Mouse (Mus musculus): ENCODE measurements at regions not wholly inside any gene's neighbourhood (a gene's known extent, or its start where the extent isn't known, plus 50 kb on each side); places are given as distances from the start of the nearest gene placed in this dataset.
A peak's percentile ranks its signal among the peaks of the same experiment; 100 is the strongest.

- WGBS: 17% methylated on average over 4 of the region's 4 CpGs
- Histone ChIP-seq H3K4me1 (ENCODE audit: control insufficient read depth, insufficient read depth, low read length) (peaks cover 6% of the 10 kb centered on the region; the same call in 1 of the 2 replicates), H3K9ac (replicated peaks; ENCODE audit: low read length) (no peak overlapping the region), H3K4me3 (ENCODE audit: low read depth, low read length) (no peak overlapping the region), H3K4me2 (ENCODE audit: low read depth, low read length) (no peak overlapping the region), H3K27ac (replicated peaks; ENCODE audit: low read depth, low read length) (no peak overlapping the region), H3K36me3 (replicated peaks; ENCODE audit: control insufficient read depth, insufficient read depth, low read depth, low read length) (no peaks in the 10 kb centered on the region), H3K9me3 (replicated peaks; ENCODE audit: control insufficient read depth, low read length) (no peaks in the 10 kb centered on the region), H3K27me3 (ENCODE audit: control insufficient read depth, insufficient read depth, low read length) (no peaks in the 10 kb centered on the region)
- ATAC-seq (replicated peaks; ENCODE audit: insufficient number of reproducible peaks, low FRiP score, low TSS enrichment, low read depth): no peak
- no peak for DNase-seq (ENCODE audit: low spot score)
These were observed 168.7 kb downstream of the Nuf2 start for GRCm38 (mm10) chr1:169362564-169362963.

GRCm38 (mm10) chr1:169357652-169358241 lies 173.5 kb downstream of the Nuf2 start:
- ATAC-seq (replicated peaks; ENCODE audit: insufficient number of reproducible peaks, low FRiP score, low TSS enrichment, low read depth) (no peak; the same call in 1 of the 2 replicates), DNase-seq (ENCODE audit: low spot score) (peak; percentile 23)
- WGBS: 54% methylated on average over 6 of the region's 6 CpGs
- Histone ChIP-seq H3K4me2 (ENCODE audit: low read depth, low read length) (no peak overlapping the region), H3K27ac (replicated peaks; ENCODE audit: low read depth, low read length) (no peak overlapping the region; the same call in 1 of the 2 replicates), H3K4me3 (ENCODE audit: low read depth, low read length) (no peak overlapping the region), H3K9me3 (replicated peaks; ENCODE audit: control insufficient read depth, low read length) (no peaks in the 10 kb centered on the region), H3K27me3 (ENCODE audit: control insufficient read depth, insufficient read depth, low read length) (no peaks in the 10 kb centered on the region), H3K9ac (replicated peaks; ENCODE audit: low read length) (no peak overlapping the region), H3K36me3 (replicated peaks; ENCODE audit: control insufficient read depth, insufficient read depth, low read depth, low read length) (no peaks in the 10 kb centered on the region), H3K4me1 (ENCODE audit: control insufficient read depth, insufficient read depth, low read length) (peaks cover 3% of the 10 kb centered on the region; the same call in 1 of the 2 replicates)

GRCm38 (mm10) chr1:169354021-169354420 lies 177.2 kb downstream of the Nuf2 start:
- Histone ChIP-seq H3K27ac (replicated peaks; ENCODE audit: low read depth, low read length) (no peak overlapping the region), H3K36me3 (replicated peaks; ENCODE audit: control insufficient read depth, insufficient read depth, low read depth, low read length) (no peaks in the 10 kb centered on the region), H3K4me1 (ENCODE audit: control insufficient read depth, insufficient read depth, low read length) (peaks cover 3% of the 10 kb centered on the region; the same call in 1 of the 2 replicates), H3K9ac (replicated peaks; ENCODE audit: low read length) (no peak overlapping the region), H3K27me3 (ENCODE audit: control insufficient read depth, insufficient read depth, low read length) (no peaks in the 10 kb centered on the region), H3K4me3 (ENCODE audit: low read depth, low read length) (no peak overlapping the region), H3K9me3 (replicated peaks; ENCODE audit: control insufficient read depth, low read length) (no peaks in the 10 kb centered on the region), H3K4me2 (ENCODE audit: low read depth, low read length) (no peak overlapping the region)
- 77% methylated on average over 5 of the region's 5 CpGs for WGBS
- DNase-seq (ENCODE audit: low spot score) (peak; percentile 60), ATAC-seq (replicated peaks; ENCODE audit: insufficient number of reproducible peaks, low FRiP score, low TSS enrichment, low read depth) (no peak)

GRCm38 (mm10) chr1:169347692-169348091 lies 183.6 kb downstream of the Nuf2 start:
- WGBS: 50% methylated on average over 2 of the region's 2 CpGs
- Histone ChIP-seq H3K4me3 (ENCODE audit: low read depth, low read length) (no peak overlapping the region), H3K4me1 (ENCODE audit: control insufficient read depth, insufficient read depth, low read length) (no peaks in the 10 kb centered on the region), H3K27me3 (ENCODE audit: control insufficient read depth, insufficient read depth, low read length) (no peaks in the 10 kb centered on the region), H3K4me2 (ENCODE audit: low read depth, low read length) (no peak overlapping the region), H3K36me3 (replicated peaks; ENCODE audit: control insufficient read depth, insufficient read depth, low read depth, low read length) (no peaks in the 10 kb centered on the region), H3K9me3 (replicated peaks; ENCODE audit: control insufficient read depth, low read length) (no peaks in the 10 kb centered on the region), H3K9ac (replicated peaks; ENCODE audit: low read length) (no peak overlapping the region), H3K27ac (replicated peaks; ENCODE audit: low read depth, low read length) (no peak overlapping the region)
- DNase-seq (ENCODE audit: low spot score) (peak; percentile 56), ATAC-seq (replicated peaks; ENCODE audit: insufficient number of reproducible peaks, low FRiP score, low TSS enrichment, low read depth) (no peak)

- DNase-seq (ENCODE audit: low spot score) (no peak), ATAC-seq (replicated peaks; ENCODE audit: insufficient number of reproducible peaks, low FRiP score, low TSS enrichment, low read depth) (no peak)
- no peaks in the 10 kb centered on the region for H3K9me3 ChIP-seq (replicated peaks; ENCODE audit: control insufficient read depth, low read length)
- H3K4me3 ChIP-seq (ENCODE audit: low read depth, low read length): no peak overlapping the region
- H3K4me1 ChIP-seq (ENCODE audit: control insufficient read depth, insufficient read depth, low read length): no peaks in the 10 kb centered on the region
- no peaks in the 10 kb centered on the region for H3K27me3 ChIP-seq (ENCODE audit: control insufficient read depth, insufficient read depth, low read length)
- WGBS: 89% methylated on average over 1 of the region's 1 CpGs
- H3K9ac ChIP-seq (replicated peaks; ENCODE audit: low read length): no peak overlapping the region
- H3K36me3 ChIP-seq (replicated peaks; ENCODE audit: control insufficient read depth, insufficient read depth, low read depth, low read length): no peaks in the 10 kb centered on the region
- H3K4me2 ChIP-seq (ENCODE audit: low read depth, low read length): no peak overlapping the region
- H3K27ac ChIP-seq (replicated peaks; ENCODE audit: low read depth, low read length): no peak overlapping the region
These were observed 184.4 kb downstream of the Nuf2 start for GRCm38 (mm10) chr1:169346876-169347275.

GRCm38 (mm10) chr1:169341131-169341530 lies 190.1 kb downstream of the Nuf2 start:
- 60% methylated on average over 1 of the region's 1 CpGs for WGBS
- DNase-seq (ENCODE audit: low spot score) (no peak), ATAC-seq (replicated peaks; ENCODE audit: insufficient number of reproducible peaks, low FRiP score, low TSS enrichment, low read depth) (no peak)
- Histone ChIP-seq H3K4me3 (ENCODE audit: low read depth, low read length) (no peak overlapping the region), H3K27me3 (ENCODE audit: control insufficient read depth, insufficient read depth, low read length) (no peaks in the 10 kb centered on the region), H3K27ac (replicated peaks; ENCODE audit: low read depth, low read length) (no peak overlapping the region), H3K9ac (replicated peaks; ENCODE audit: low read length) (no peak overlapping the region), H3K4me2 (ENCODE audit: low read depth, low read length) (no peak overlapping the region), H3K9me3 (replicated peaks; ENCODE audit: control insufficient read depth, low read length) (no peaks in the 10 kb centered on the region), H3K36me3 (replicated peaks; ENCODE audit: control insufficient read depth, insufficient read depth, low read depth, low read length) (no peaks in the 10 kb centered on the region), H3K4me1 (ENCODE audit: control insufficient read depth, insufficient read depth, low read length) (no peaks in the 10 kb centered on the region)

GRCm38 (mm10) chr1:169338461-169338860 lies 192.8 kb downstream of the Nuf2 start:
- ATAC-seq (replicated peaks; ENCODE audit: insufficient number of reproducible peaks, low FRiP score, low TSS enrichment, low read depth) (no peak), DNase-seq (ENCODE audit: low spot score) (no peak)
- 38% methylated on average over 4 of the region's 4 CpGs for WGBS
- Histone ChIP-seq H3K4me2 (ENCODE audit: low read depth, low read length) (no peak overlapping the region), H3K36me3 (replicated peaks; ENCODE audit: control insufficient read depth, insufficient read depth, low read depth, low read length) (no peaks in the 10 kb centered on the region), H3K4me1 (ENCODE audit: control insufficient read depth, insufficient read depth, low read length) (no peaks in the 10 kb centered on the region), H3K9ac (replicated peaks; ENCODE audit: low read length) (no peak overlapping the region), H3K27ac (replicated peaks; ENCODE audit: low read depth, low read length) (no peak overlapping the region), H3K4me3 (ENCODE audit: low read depth, low read length) (no peak overlapping the region), H3K9me3 (replicated peaks; ENCODE audit: control insufficient read depth, low read length) (no peaks in the 10 kb centered on the region), H3K27me3 (ENCODE audit: control insufficient read depth, insufficient read depth, low read length) (no peaks in the 10 kb centered on the region)

- no peaks in the 10 kb centered on the region for H3K36me3 ChIP-seq (replicated peaks; ENCODE audit: control insufficient read depth, insufficient read depth, low read depth, low read length)
- H3K27ac ChIP-seq (replicated peaks; ENCODE audit: low read depth, low read length): no peak overlapping the region
- H3K9ac ChIP-seq (replicated peaks; ENCODE audit: low read length): no peak overlapping the region
- ATAC-seq (replicated peaks; ENCODE audit: insufficient number of reproducible peaks, low FRiP score, low TSS enrichment, low read depth) (no peak), DNase-seq (ENCODE audit: low spot score) (no peak)
- H3K4me1 ChIP-seq (ENCODE audit: control insufficient read depth, insufficient read depth, low read length): no peaks in the 10 kb centered on the region
- no peak overlapping the region for H3K4me3 ChIP-seq (ENCODE audit: low read depth, low read length)
- no peaks in the 10 kb centered on the region for H3K27me3 ChIP-seq (ENCODE audit: control insufficient read depth, insufficient read depth, low read length)
- H3K4me2 ChIP-seq (ENCODE audit: low read depth, low read length): no peak overlapping the region
- H3K9me3 ChIP-seq (replicated peaks; ENCODE audit: control insufficient read depth, low read length): no peaks in the 10 kb centered on the region
- WGBS: 86% methylated on average over 5 of the region's 5 CpGs
These were observed 199.1 kb downstream of the Nuf2 start for GRCm38 (mm10) chr1:169332165-169332564.
